1 mouse cellular context compared by ENCODE assay signal in the genomic region with DNA sequence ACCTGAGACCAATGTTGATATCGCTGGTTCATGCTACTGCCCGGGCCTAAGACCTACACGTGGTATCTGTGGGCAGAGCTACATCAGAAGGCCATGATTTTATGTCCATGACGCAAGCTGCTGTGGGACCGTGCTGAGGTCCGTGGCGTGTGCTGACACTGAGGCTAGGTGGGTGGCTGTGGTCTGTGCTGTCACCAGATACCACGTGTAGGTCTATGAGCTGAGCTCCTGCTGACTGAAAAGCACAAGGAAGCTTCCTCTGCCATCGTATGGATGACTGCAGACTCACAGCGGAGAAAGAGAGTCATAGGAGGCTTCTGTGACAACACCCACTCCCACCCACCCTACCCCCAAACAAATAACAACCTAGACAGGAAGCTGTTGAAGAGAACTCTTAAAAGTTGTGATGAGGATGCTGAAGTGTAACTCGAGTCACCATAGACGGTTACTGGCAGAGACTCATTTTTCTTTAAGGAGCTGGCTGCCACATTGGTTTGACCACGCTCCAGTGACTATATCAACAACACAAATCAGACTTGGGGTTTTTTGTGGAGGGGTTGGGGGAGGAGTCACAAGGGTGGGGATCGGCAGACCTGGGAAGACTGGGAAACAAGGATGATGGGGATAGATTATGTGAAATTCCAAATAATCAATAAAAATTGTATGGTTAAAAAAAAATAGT.
A peak's percentile ranks its signal among the peaks of the same experiment; 100 is the strongest.
TF ChIP-seq lines count a peak whose summit lies in the region.

No protein-coding gene starts in this region.

TF ChIP-seq in CH12.LX, 34 proteins besides CTCF, POLR2A, EP300 and RAD21:
- TF ChIP-seq TCF12 (IDR thresholded peaks at IDR 0.05; ENCODE audit: low read depth, low read length) (no peak), CHD2 (IDR thresholded peaks at IDR 0.05; ENCODE audit: low read length) (no peak), ZMIZ1 (IDR thresholded peaks at IDR 0.05; ENCODE audit: low read depth, low read length) (no peak), BHLHE40 (IDR thresholded peaks at IDR 0.05; ENCODE audit: low read depth, low read length) (0 out of 2 replicates have a peak, but pooled peaks have one; percentile 12), SIN3A (IDR thresholded peaks at IDR 0.05; ENCODE audit: low read length) (no peak)
